Mouse (Mus musculus) liver, embryonic 11.5 days (tissue): Measurements from ENCODE around the gene Mitf. TPM values are rescaled to one million over a fixed set of nuclear protein-coding genes. Genes with fewer than 3 reads are reported as not detected.

Experiments
- ATAC-seq: fragments of 200-750 bp; cut with Nextera tagmentation; replicated peaks from 2 replicates; pipeline ENCODE4 v1.8.0; 2017; ENCODE audit warnings: moderate number of reproducible peaks, mild to moderate bottlenecking, moderate TSS enrichment, moderate library complexity; ENCODE audit not compliant: low FRiP score
- DNase-seq: peaks from one replicate; pipeline ENCODE4 v3.0.0-alpha.2; 2017; ENCODE audit warnings: low spot score
- H3K27ac ChIP-seq: fragments of 300-500 bp; sonication (generic); 2 replicates; pipeline ENCODE4 v1.5.1; 2014; ENCODE audit warnings: mild to moderate bottlenecking, low read depth, low read length, control low read depth
- H3K27me3 ChIP-seq: fragments of 300-500 bp; sonication (generic); replicated peaks from 2 replicates; pipeline ENCODE4 v1.6.1; 2014; ENCODE audit warnings: low read length, mixed read lengths; ENCODE audit not compliant: control insufficient read depth, insufficient read depth
- H3K36me3 ChIP-seq: fragments of 300-500 bp; sonication (generic); 2 replicates; pipeline ENCODE4 v1.6.1; 2014; ENCODE audit warnings: mild to moderate bottlenecking, low read length, moderate library complexity, mixed read lengths; ENCODE audit not compliant: control insufficient read depth, insufficient read depth
- H3K4me1 ChIP-seq: fragments of 300-500 bp; sonication (generic); replicated peaks from 2 replicates; pipeline ENCODE4 v1.6.1; 2014; ENCODE audit warnings: low read length, mixed read lengths; ENCODE audit not compliant: control insufficient read depth, insufficient read depth
- H3K4me2 ChIP-seq: fragments of 300-500 bp; sonication (generic); 2 replicates; pipeline ENCODE4 v1.6.1; 2014; ENCODE audit warnings: mild to moderate bottlenecking, control low read depth, moderate library complexity
- H3K4me3 ChIP-seq: fragments of 300-500 bp; sonication (generic); 2 replicates; pipeline ENCODE4 v1.5.1; 2014; ENCODE audit warnings: low read depth, low read length, control low read depth
- H3K9ac ChIP-seq: fragments of 300-500 bp; sonication (generic); 2 replicates; pipeline ENCODE4 v1.6.1; 2014; ENCODE audit warnings: low read depth, low read length, control low read depth
- H3K9me3 ChIP-seq: fragments of 300-500 bp; sonication (generic); 2 replicates; pipeline ENCODE4 v1.6.1; 2016; ENCODE audit warnings: low read length, inconsistent platforms, mixed read lengths; ENCODE audit not compliant: control insufficient read depth
- WGBS: fragments of 180-500 bp; shearing (Covaris S2); extraction: QIAGEN DNeasy Blood & Tissue Kit; methylation state at CpG from one replicate; pipeline ENCODE4 v1.1.7; 2014; 5-methylcytosine and 5-hydroxymethylcytosine counted together
- polyA plus RNA-seq: library from polyadenylated mRNA; unstranded; fragments of >200 nt; fragmentation: Nextera tagmentation; extraction: Ambion mirVana; gene quantifications from 2 replicates; pipeline ENCODE4 v1.2.1, GENCODE M21; 2014

Gene Mitf
- polyA plus RNA-seq, 1 experiment from 2014 or later, result 1.0 TPM

GRCm38 (mm10) chr6:97815723-97816122 lies 8.9 kb downstream of the Mitf start:
- 66% methylated on average over 1 of the region's 1 CpGs for WGBS

GRCm38 (mm10) chr6:97816806-97817205 lies 10.0 kb downstream of the Mitf start:
- H3K4me3 ChIP-seq, result no peak overlapping the region
- 65% methylated on average over 1 of the region's 1 CpGs for WGBS
- no peak for DNase-seq
- H3K4me2 ChIP-seq, result no peak overlapping the region
- H3K4me1 ChIP-seq, result no peaks in the 10 kb centered on the region
- no peak overlapping the region for H3K27ac ChIP-seq
- no peaks in the 10 kb centered on the region for H3K9me3 ChIP-seq
- no peaks in the 10 kb centered on the region for H3K27me3 ChIP-seq
- H3K9ac ChIP-seq, result no peak overlapping the region
- H3K36me3 ChIP-seq, result no peaks in the 10 kb centered on the region
- no peak for ATAC-seq

More at GRCm38 (mm10) chr6:97815723-97816122, 8.9 kb downstream of the Mitf start:
- ATAC-seq (no peak), DNase-seq (no peak)
- no peaks in the 10 kb centered on the region for H3K27me3 ChIP-seq
- H3K4me1 ChIP-seq, result no peaks in the 10 kb centered on the region
- no peak overlapping the region for H3K27ac ChIP-seq
- no peaks in the 10 kb centered on the region for H3K36me3 ChIP-seq
- no peak overlapping the region for H3K4me3 ChIP-seq
- no peak overlapping the region for H3K4me2 ChIP-seq
- H3K9ac ChIP-seq, result no peak overlapping the region
- no peaks in the 10 kb centered on the region for H3K9me3 ChIP-seq

GRCm38 (mm10) chr6:97818128-97818527 lies 11.3 kb downstream of the Mitf start:
- ATAC-seq, result no peak

GRCm38 (mm10) chr6:97818948-97819347 lies 12.1 kb downstream of the Mitf start:
- Histone ChIP-seq H3K27me3 (no peaks in the 10 kb centered on the region), H3K4me3 (no peak overlapping the region), H3K4me2 (no peak overlapping the region), H3K36me3 (no peaks in the 10 kb centered on the region), H3K9me3 (no peaks in the 10 kb centered on the region), H3K27ac (no peak overlapping the region), H3K4me1 (no peaks in the 10 kb centered on the region), H3K9ac (no peak overlapping the region)
- DNase-seq (no peak), ATAC-seq (no peak)
- 70% methylated on average over 5 of the region's 5 CpGs for WGBS

More at GRCm38 (mm10) chr6:97818128-97818527, 11.3 kb downstream of the Mitf start:
- no peak for DNase-seq
- Histone ChIP-seq H3K4me1 (no peaks in the 10 kb centered on the region), H3K9ac (no peak overlapping the region), H3K4me3 (no peak overlapping the region), H3K27me3 (no peaks in the 10 kb centered on the region), H3K9me3 (no peaks in the 10 kb centered on the region), H3K27ac (no peak overlapping the region), H3K36me3 (no peaks in the 10 kb centered on the region), H3K4me2 (no peak overlapping the region)
- 38% methylated on average over 6 of the region's 6 CpGs for WGBS

GRCm38 (mm10) chr6:97820505-97820904 lies 13.7 kb downstream of the Mitf start:
- DNase-seq (no peak), ATAC-seq (no peak)
- no peak overlapping the region for H3K9ac ChIP-seq
- H3K27me3 ChIP-seq, result no peaks in the 10 kb centered on the region
- H3K4me2 ChIP-seq, result no peak overlapping the region
- no peaks in the 10 kb centered on the region for H3K36me3 ChIP-seq
- no peaks in the 10 kb centered on the region for H3K9me3 ChIP-seq
- 65% methylated on average over 8 of the region's 8 CpGs for WGBS
- H3K27ac ChIP-seq, result no peak overlapping the region
- H3K4me1 ChIP-seq, result no peaks in the 10 kb centered on the region
- H3K4me3 ChIP-seq, result no peak overlapping the region

GRCm38 (mm10) chr6:97821811-97822210 lies 15.0 kb downstream of the Mitf start:
- DNase-seq (no peak), ATAC-seq (no peak)
- H3K9me3 ChIP-seq, result no peaks in the 10 kb centered on the region
- H3K27ac ChIP-seq, result no peak overlapping the region
- H3K4me2 ChIP-seq, result no peak overlapping the region
- no peaks in the 10 kb centered on the region for H3K27me3 ChIP-seq
- 80% methylated on average over 7 of the region's 7 CpGs for WGBS
- no peak overlapping the region for H3K9ac ChIP-seq
- no peaks in the 10 kb centered on the region for H3K4me1 ChIP-seq
- H3K4me3 ChIP-seq, result no peak overlapping the region
- no peaks in the 10 kb centered on the region for H3K36me3 ChIP-seq

- Histone ChIP-seq H3K4me2 (no peak overlapping the region), H3K4me1 (no peaks in the 10 kb centered on the region), H3K9me3 (no peaks in the 10 kb centered on the region), H3K36me3 (no peaks in the 10 kb centered on the region), H3K9ac (no peak overlapping the region), H3K27ac (no peak overlapping the region), H3K27me3 (no peaks in the 10 kb centered on the region), H3K4me3 (no peak overlapping the region)
- no peak for ATAC-seq
- 78% methylated on average over 7 of the region's 7 CpGs for WGBS
- DNase-seq, result no peak
These were observed 19.9 kb downstream of the Mitf start for GRCm38 (mm10) chr6:97826642-97827275.

- Histone ChIP-seq H3K9ac (no peak overlapping the region), H3K9me3 (no peaks in the 10 kb centered on the region), H3K4me3 (no peak overlapping the region), H3K36me3 (no peaks in the 10 kb centered on the region), H3K27ac (no peak overlapping the region), H3K4me2 (no peak overlapping the region), H3K27me3 (no peaks in the 10 kb centered on the region), H3K4me1 (no peaks in the 10 kb centered on the region)
- 65% methylated on average over 3 of the region's 3 CpGs for WGBS
- DNase-seq (no peak), ATAC-seq (no peak)
These were observed 21.2 kb downstream of the Mitf start for GRCm38 (mm10) chr6:97828021-97828420.
